1 mouse cellular context compared by ENCODE assay signal in the genomic region with DNA sequence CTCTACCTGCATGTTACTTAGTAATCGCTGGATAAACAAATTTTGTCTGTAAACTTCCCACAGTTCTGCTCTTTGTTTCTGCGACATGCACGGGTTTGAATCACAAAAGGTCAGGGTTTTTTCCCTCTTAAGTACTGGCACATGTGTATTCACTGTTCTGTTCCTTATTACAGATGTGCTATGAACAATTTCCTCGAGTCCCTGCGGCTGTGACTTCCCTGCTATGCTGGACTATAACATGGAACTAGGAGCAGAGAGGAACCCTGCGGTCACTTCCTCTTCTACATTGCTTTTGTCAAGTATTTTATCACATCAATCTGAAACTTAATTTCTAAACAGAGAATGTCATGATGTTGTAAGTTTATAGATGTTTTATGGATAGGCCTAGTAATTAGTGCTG.
A peak's percentile ranks its signal among the peaks of the same experiment; 100 is the strongest.
TF ChIP-seq lines count a peak whose summit lies in the region.

No protein-coding gene starts in this region.

TF ChIP-seq in CH12.LX, 34 proteins besides CTCF, POLR2A, EP300 and RAD21 (continued from another document):
- TF ChIP-seq GABPA (IDR thresholded peaks at IDR 0.05; ENCODE audit: insufficient replicate concordance, low read depth, low read length) (no peak), SMC3 (IDR thresholded peaks at IDR 0.05; ENCODE audit: low read depth, low read length) (no peak), IRF4 (IDR thresholded peaks at IDR 0.05; ENCODE audit: low read depth, low read length) (no peak), POLR2AphosphoS2 (IDR thresholded peaks at IDR 0.05; ENCODE audit: low read depth, low read length) (peak; percentile 88), CHD2 (IDR thresholded peaks at IDR 0.05; ENCODE audit: low read length) (no peak; the same call in 1 of the 2 replicates), ELF1 (IDR thresholded peaks at IDR 0.05; ENCODE audit: low read depth, low read length) (no peak), USF2 (conservative IDR thresholded peaks at IDR 0.05; ENCODE audit: low read depth, low read length) (peak; percentile 33; the same call in 1 of the 2 replicates), TCF12 (IDR thresholded peaks at IDR 0.05; ENCODE audit: low read depth, low read length) (no peak), SIN3A (IDR thresholded peaks at IDR 0.05; ENCODE audit: low read length) (no peak; the same call in 1 of the 2 replicates)
